Mouse (Mus musculus) E14TG2a.4 (cell line): ENCODE data around the gene Vmn1r78.

ENCODE experiments used
- CTCF ChIP-seq: conservative IDR thresholded peaks from 2 replicates; pipeline ENCODE4 v1.5.1; 2014; ENCODE audit warnings: low read length
- POU5F1 ChIP-seq: IDR thresholded peaks from 2 replicates; pipeline ENCODE4 v1.6.1; 2014; ENCODE audit warnings: low read length, borderline replicate concordance

- TF ChIP-seq CTCF (no peak), POU5F1 (no peak)
Observed at GRCm38 (mm10) chr7:12204141-12204540, 54.1 kb downstream of the Vmn1r78 start.
